Mouse (Mus musculus): Measurements from ENCODE around the gene Mark3. TPM values are rescaled to one million over a fixed set of nuclear protein-coding genes. Genes with fewer than 3 reads are reported as not detected.

Mark3 gene
- polyA plus RNA-seq, 1 experiment = 4.4 TPM

DNA sequence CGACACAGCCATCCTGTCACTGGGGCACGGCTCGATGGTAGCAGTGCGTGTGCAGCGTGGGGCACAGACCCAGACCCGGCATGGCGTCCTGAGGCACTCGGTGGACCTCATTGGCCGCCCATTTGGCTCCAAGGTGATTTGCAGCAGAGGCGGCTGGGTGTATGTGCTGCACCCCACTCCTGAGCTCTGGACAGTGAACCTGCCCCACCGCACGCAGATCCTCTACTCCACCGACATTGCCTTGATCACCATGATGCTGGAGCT is 104.3 kb downstream of the Mark3 start:
- Histone ChIP-seq H3K9me3 (no peaks in the 10 kb centered on the region), H3K27me3 (replicated peaks) (peaks cover 12% of the 10 kb centered on the region), H3K4me3 (replicated peaks) (peak overlapping the region; percentile 94), H3K36me3 (replicated peaks; ENCODE audit: low read length) (peaks cover 38% of the 10 kb centered on the region), H3K4me1 (peaks cover 69% of the 10 kb centered on the region)
- TF ChIP-seq GATA1 (IDR thresholded peaks at IDR 0.05; ENCODE audit: borderline replicate concordance, low read length) = no peak
- TF ChIP-seq FLI1 (IDR thresholded peaks at IDR 0.05; ENCODE audit: low read length) = no peak

DNA sequence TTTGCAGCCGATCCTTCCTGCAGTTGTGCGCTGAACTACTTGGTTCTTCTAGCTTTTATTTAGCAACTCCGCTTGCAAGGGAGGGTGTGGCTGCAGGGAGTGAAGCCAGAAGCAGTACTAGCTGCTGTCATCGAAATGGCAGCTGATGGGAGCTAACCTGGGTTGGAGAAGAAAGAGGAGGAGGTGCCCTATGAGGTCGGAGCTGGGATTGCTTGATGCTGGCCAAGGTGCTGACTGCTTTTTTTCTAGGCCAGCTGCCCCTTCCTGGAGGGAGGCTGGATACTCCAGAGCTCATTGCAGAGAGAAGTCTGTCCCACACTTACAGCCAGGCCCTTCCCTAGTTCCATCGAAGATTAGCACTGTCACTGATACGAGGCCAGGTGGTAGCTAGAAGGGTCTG is 104.7 kb downstream of the Mark3 start:
- Histone ChIP-seq H3K9me3 (no peaks in the 10 kb centered on the region), H3K4me1 (peaks cover 67% of the 10 kb centered on the region), H3K27me3 (replicated peaks) (peaks cover 8% of the 10 kb centered on the region), H3K36me3 (replicated peaks; ENCODE audit: low read length) (peaks cover 42% of the 10 kb centered on the region), H3K4me3 (replicated peaks) (peak overlapping the region; percentile 94)
- TF ChIP-seq GATA1 (IDR thresholded peaks at IDR 0.05; ENCODE audit: borderline replicate concordance, low read length) (no peak), FLI1 (IDR thresholded peaks at IDR 0.05; ENCODE audit: low read length) (no peak)

- Histone ChIP-seq H3K9me3 (no peaks in the 10 kb centered on the region), H3K27me3 (replicated peaks) (peaks cover 4% of the 10 kb centered on the region), H3K4me3 (replicated peaks) (no peak overlapping the region), H3K4me1 (peaks cover 55% of the 10 kb centered on the region), H3K36me3 (replicated peaks; ENCODE audit: low read length) (peaks cover 47% of the 10 kb centered on the region)
- no peak for TF ChIP-seq GATA1 (IDR thresholded peaks at IDR 0.05; ENCODE audit: borderline replicate concordance, low read length)
- no peak for TF ChIP-seq FLI1 (IDR thresholded peaks at IDR 0.05; ENCODE audit: low read length)
Measured at GRCm38 (mm10) chr12:111680661-111681060, 106.3 kb downstream of the Mark3 start.

- no peaks in the 10 kb centered on the region for H3K9me3 ChIP-seq
- no peak overlapping the region for H3K4me3 ChIP-seq (replicated peaks)
- peaks cover 47% of the 10 kb centered on the region for H3K36me3 ChIP-seq (replicated peaks; ENCODE audit: low read length)
- H3K27me3 ChIP-seq (replicated peaks) = peaks cover 6% of the 10 kb centered on the region
- peaks cover 55% of the 10 kb centered on the region for H3K4me1 ChIP-seq
- no peak for TF ChIP-seq FLI1 (IDR thresholded peaks at IDR 0.05; ENCODE audit: low read length)
- no peak for TF ChIP-seq GATA1 (IDR thresholded peaks at IDR 0.05; ENCODE audit: borderline replicate concordance, low read length)
Measured at GRCm38 (mm10) chr12:111681305-111681704, 107.0 kb downstream of the Mark3 start.

GRCm38 (mm10) chr12:111682003-111682402 is 107.7 kb downstream of the Mark3 start:
- Histone ChIP-seq H3K4me1 (peaks cover 53% of the 10 kb centered on the region), H3K36me3 (replicated peaks; ENCODE audit: low read length) (peaks cover 47% of the 10 kb centered on the region), H3K4me3 (replicated peaks) (no peak overlapping the region), H3K9me3 (no peaks in the 10 kb centered on the region), H3K27me3 (replicated peaks) (peaks cover 13% of the 10 kb centered on the region)
- TF ChIP-seq GATA1 (IDR thresholded peaks at IDR 0.05; ENCODE audit: borderline replicate concordance, low read length) (no peak), FLI1 (IDR thresholded peaks at IDR 0.05; ENCODE audit: low read length) (no peak)

DNA sequence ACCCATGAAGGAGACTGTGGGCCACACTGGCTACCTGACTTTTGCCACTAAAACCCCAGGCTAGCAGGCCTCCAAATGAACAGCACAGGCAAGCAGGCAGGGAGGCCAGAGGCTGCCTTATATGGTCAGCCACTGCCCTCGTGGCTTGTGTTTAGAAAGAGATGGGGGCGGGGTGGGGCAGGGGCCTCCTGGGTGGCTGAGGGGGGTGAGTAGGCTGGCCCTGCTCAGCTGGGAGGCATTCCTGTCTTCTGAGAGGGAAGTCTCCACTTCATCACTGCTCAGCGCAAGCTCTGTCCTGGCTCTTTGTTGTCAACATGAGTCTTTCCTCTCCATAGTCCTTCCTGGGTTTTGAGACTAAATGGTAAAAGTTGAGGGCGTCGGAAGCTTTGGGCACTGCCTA is 108.5 kb downstream of the Mark3 start:
- H3K36me3 ChIP-seq (replicated peaks; ENCODE audit: low read length) = peaks cover 47% of the 10 kb centered on the region
- no peak overlapping the region for H3K4me3 ChIP-seq (replicated peaks)
- H3K27me3 ChIP-seq (replicated peaks) = peaks cover 21% of the 10 kb centered on the region
- no peak for TF ChIP-seq GATA1 (IDR thresholded peaks at IDR 0.05; ENCODE audit: borderline replicate concordance, low read length)
- TF ChIP-seq FLI1 (IDR thresholded peaks at IDR 0.05; ENCODE audit: low read length) = no peak
- peaks cover 49% of the 10 kb centered on the region for H3K4me1 ChIP-seq
- H3K9me3 ChIP-seq = no peaks in the 10 kb centered on the region

GRCm38 (mm10) chr12:111686390-111686789 is 112.1 kb downstream of the Mark3 start:
- H3K9me3 ChIP-seq = no peaks in the 10 kb centered on the region
- peaks cover 43% of the 10 kb centered on the region for H3K4me1 ChIP-seq
- TF ChIP-seq FLI1 (IDR thresholded peaks at IDR 0.05; ENCODE audit: low read length) (no peak), GATA1 (IDR thresholded peaks at IDR 0.05; ENCODE audit: borderline replicate concordance, low read length) (no peak)

GRCm38 (mm10) chr12:111687350-111688068 is 113.2 kb downstream of the Mark3 start:
- no peak for TF ChIP-seq GATA1 (IDR thresholded peaks at IDR 0.05; ENCODE audit: borderline replicate concordance, low read length)
- Histone ChIP-seq H3K27me3 (replicated peaks) (peaks cover 49% of the 10 kb centered on the region), H3K36me3 (replicated peaks; ENCODE audit: low read length) (peaks cover 19% of the 10 kb centered on the region), H3K4me3 (replicated peaks) (no peak overlapping the region), H3K9me3 (no peaks in the 10 kb centered on the region), H3K4me1 (peaks cover 49% of the 10 kb centered on the region)

More at GRCm38 (mm10) chr12:111686390-111686789, 112.1 kb downstream of the Mark3 start:
- peaks cover 30% of the 10 kb centered on the region for H3K36me3 ChIP-seq (replicated peaks; ENCODE audit: low read length)
- H3K4me3 ChIP-seq (replicated peaks) = peak overlapping the region; percentile 25
- peaks cover 47% of the 10 kb centered on the region for H3K27me3 ChIP-seq (replicated peaks)

DNA sequence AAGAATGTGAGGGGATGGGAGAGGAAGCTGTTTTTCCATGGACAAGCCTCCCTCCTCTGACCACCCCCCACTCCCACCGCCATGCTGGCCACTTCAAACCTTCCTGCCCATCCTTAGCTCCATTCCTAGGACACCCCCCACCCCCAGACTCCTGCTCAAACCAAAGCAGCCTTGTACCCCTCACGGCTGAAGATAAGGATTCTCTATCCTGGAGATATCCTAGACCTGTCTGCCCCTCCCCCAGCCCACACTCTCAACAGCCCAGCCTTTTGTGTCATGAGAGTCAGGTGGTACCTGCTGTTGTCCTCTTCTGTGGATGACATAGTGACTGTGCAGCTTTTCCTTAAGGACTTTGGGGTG is 113.7 kb downstream of the Mark3 start:
- TF ChIP-seq FLI1 (IDR thresholded peaks at IDR 0.05; ENCODE audit: low read length) = no peak
- TF ChIP-seq GATA1 (IDR thresholded peaks at IDR 0.05; ENCODE audit: borderline replicate concordance, low read length) = no peak
- H3K27me3 ChIP-seq (replicated peaks) = peaks cover 49% of the 10 kb centered on the region
- no peak overlapping the region for H3K4me3 ChIP-seq (replicated peaks)
- peaks cover 49% of the 10 kb centered on the region for H3K4me1 ChIP-seq
- peaks cover 14% of the 10 kb centered on the region for H3K36me3 ChIP-seq (replicated peaks; ENCODE audit: low read length)
- no peaks in the 10 kb centered on the region for H3K9me3 ChIP-seq

DNA sequence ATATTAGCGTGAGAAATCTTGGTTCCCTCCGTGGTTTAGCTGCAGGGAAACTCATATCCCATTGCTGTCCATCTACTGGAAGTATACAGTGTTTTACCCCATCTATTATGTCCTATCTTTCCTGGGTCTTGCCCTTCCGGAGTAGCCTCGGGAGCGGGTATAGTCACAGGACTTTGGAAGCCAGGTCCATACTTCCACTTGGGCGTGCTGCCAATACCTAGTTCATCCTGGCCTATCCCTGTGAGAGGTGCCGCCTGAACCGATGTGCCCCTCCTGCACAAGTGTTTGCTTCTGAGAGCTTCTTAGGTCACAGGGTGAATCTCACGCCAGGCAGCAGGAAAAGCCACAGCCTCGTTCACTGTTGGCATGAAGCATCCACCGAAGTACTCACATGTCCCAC is 115.1 kb downstream of the Mark3 start:
- peaks cover 49% of the 10 kb centered on the region for H3K27me3 ChIP-seq (replicated peaks)
- TF ChIP-seq GATA1 (IDR thresholded peaks at IDR 0.05; ENCODE audit: borderline replicate concordance, low read length) = no peak
- TF ChIP-seq FLI1 (IDR thresholded peaks at IDR 0.05; ENCODE audit: low read length) = no peak

More for the DNA sequence above, 115.1 kb downstream of the Mark3 start:
- Histone ChIP-seq H3K9me3 (no peaks in the 10 kb centered on the region), H3K4me1 (peaks cover 61% of the 10 kb centered on the region), H3K36me3 (replicated peaks; ENCODE audit: low read length) (peaks cover under 1% of the 10 kb centered on the region), H3K4me3 (replicated peaks) (no peak overlapping the region)

Data from megakaryocyte, embryonic 14.5 days (primary cell).